Mouse (Mus musculus): ENCODE measurements around the gene Vegfa. TPM values are rescaled to one million over a fixed set of nuclear protein-coding genes. Genes with fewer than 3 reads are reported as not detected.

Vegfa gene
- polyA plus RNA-seq, 1 experiment from 2014 or later, result 4.7 TPM

DNA sequence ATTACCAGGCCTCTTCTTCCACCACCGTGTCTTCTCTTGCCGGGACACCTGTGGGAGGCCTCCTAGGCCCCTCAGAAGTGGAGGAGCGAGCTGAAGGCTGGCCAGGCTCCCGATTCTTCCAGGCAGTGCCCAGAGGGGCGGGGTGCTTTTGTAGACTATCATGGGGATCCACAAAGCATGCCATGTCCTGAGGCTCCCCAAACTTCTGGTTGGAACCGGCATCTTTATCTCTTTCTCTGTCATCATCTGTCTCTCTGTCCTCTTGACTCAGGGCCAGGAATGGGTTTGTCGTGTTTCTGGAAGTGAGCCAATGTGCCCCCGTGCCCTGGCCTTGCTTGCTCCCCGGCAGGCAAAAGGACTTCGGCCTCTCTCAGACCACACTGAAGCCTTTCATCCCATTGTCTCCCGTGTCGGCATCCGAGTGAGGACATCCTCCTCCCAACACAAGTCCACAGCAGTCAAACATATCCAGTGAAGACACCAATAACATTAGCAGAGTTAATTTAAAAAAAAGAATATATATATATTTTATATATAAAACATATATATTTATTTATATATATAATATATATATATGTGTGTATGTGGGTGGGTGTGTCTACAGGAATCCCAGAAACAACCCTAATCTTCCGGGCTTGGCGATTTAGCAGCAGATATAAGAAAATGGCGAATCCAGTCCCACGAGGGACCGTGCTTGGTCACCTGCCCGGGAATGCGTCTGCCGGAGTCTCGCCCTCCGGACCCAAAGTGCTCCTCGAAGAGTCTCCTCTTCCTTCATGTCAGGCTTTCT, 14.0 kb downstream of the Vegfa start:
- Histone ChIP-seq H3K9ac (ENCODE audit: low read depth, low read length) (no peak overlapping the region), H3K4me3 (ENCODE audit: low read depth, low read length) (no peak overlapping the region), H3K4me2 (ENCODE audit: low read length) (no peak overlapping the region), H3K36me3 (ENCODE audit: control insufficient read depth, insufficient read depth, low read length) (peaks cover 22% of the 10 kb centered on the region; the same call in 1 of the 2 replicates), H3K4me1 (ENCODE audit: control insufficient read depth, insufficient read depth, low read length) (no peaks in the 10 kb centered on the region), H3K27ac (ENCODE audit: low read length) (no peak overlapping the region), H3K9me3 (replicated peaks; ENCODE audit: control insufficient read depth, low read length, poor library complexity, severe bottlenecking) (no peaks in the 10 kb centered on the region), H3K27me3 (ENCODE audit: control insufficient read depth, insufficient read depth, low read depth, low read length) (no peaks in the 10 kb centered on the region)
- no peak for ATAC-seq
- WGBS, result 72% methylated on average over 24 of the region's 24 CpGs

- no peak overlapping the region for H3K27ac ChIP-seq (ENCODE audit: low read length)
- WGBS, result 91% methylated on average over 5 of the region's 5 CpGs
- peaks cover 11% of the 10 kb centered on the region; the same call in 1 of the 2 replicates for H3K36me3 ChIP-seq (ENCODE audit: control insufficient read depth, insufficient read depth, low read length)
- H3K9ac ChIP-seq (ENCODE audit: low read depth, low read length), result no peak overlapping the region
- H3K9me3 ChIP-seq (replicated peaks; ENCODE audit: control insufficient read depth, low read length, poor library complexity, severe bottlenecking), result no peaks in the 10 kb centered on the region
- no peaks in the 10 kb centered on the region for H3K4me1 ChIP-seq (ENCODE audit: control insufficient read depth, insufficient read depth, low read length)
- H3K4me3 ChIP-seq (ENCODE audit: low read depth, low read length), result no peak overlapping the region
- no peak for ATAC-seq
- no peak overlapping the region for H3K4me2 ChIP-seq (ENCODE audit: low read length)
- no peaks in the 10 kb centered on the region for H3K27me3 ChIP-seq (ENCODE audit: control insufficient read depth, insufficient read depth, low read depth, low read length)
Measured at GRCm38 (mm10) chr17:46016617-46017016, 15.6 kb downstream of the Vegfa start.

- Histone ChIP-seq H3K36me3 (ENCODE audit: control insufficient read depth, insufficient read depth, low read length) (peaks cover 9% of the 10 kb centered on the region; the same call in 1 of the 2 replicates), H3K27ac (ENCODE audit: low read length) (no peak overlapping the region), H3K4me3 (ENCODE audit: low read depth, low read length) (no peak overlapping the region), H3K9me3 (replicated peaks; ENCODE audit: control insufficient read depth, low read length, poor library complexity, severe bottlenecking) (no peaks in the 10 kb centered on the region), H3K27me3 (ENCODE audit: control insufficient read depth, insufficient read depth, low read depth, low read length) (no peaks in the 10 kb centered on the region), H3K4me1 (ENCODE audit: control insufficient read depth, insufficient read depth, low read length) (no peaks in the 10 kb centered on the region), H3K9ac (ENCODE audit: low read depth, low read length) (no peak overlapping the region), H3K4me2 (ENCODE audit: low read length) (no peak overlapping the region)
- WGBS, result 87% methylated on average over 6 of the region's 6 CpGs
- ATAC-seq, result no peak
Measured at GRCm38 (mm10) chr17:46015967-46016366, 16.2 kb downstream of the Vegfa start.

DNA sequence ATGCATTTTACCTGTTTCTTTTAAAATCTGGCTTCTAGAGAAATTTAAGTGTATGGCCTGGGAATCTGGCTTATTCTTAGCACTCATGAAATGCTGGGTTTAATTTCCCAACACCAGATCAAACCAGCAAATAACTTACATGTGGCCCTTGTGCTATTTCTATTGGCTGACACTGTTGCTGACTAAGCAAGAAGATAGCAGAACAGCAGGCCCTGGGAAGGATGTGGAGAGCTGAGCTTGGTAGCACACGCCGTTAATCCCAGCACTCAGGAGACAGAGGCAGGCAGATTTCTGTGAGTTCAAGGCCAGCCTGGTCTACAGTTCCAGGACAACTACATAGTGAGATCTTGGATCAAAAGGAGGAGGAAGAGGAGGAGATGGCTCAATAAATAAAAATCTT, 17.2 kb downstream of the Vegfa start:
- no peaks in the 10 kb centered on the region for H3K9me3 ChIP-seq (replicated peaks; ENCODE audit: control insufficient read depth, low read length, poor library complexity, severe bottlenecking)
- H3K27ac ChIP-seq (ENCODE audit: low read length), result no peak overlapping the region
- 100% methylated on average over 2 of the region's 2 CpGs for WGBS
- no peaks in the 10 kb centered on the region for H3K4me1 ChIP-seq (ENCODE audit: control insufficient read depth, insufficient read depth, low read length)
- no peak overlapping the region for H3K9ac ChIP-seq (ENCODE audit: low read depth, low read length)
- ATAC-seq, result no peak
- H3K4me3 ChIP-seq (ENCODE audit: low read depth, low read length), result no peak overlapping the region
- no peaks in the 10 kb centered on the region for H3K27me3 ChIP-seq (ENCODE audit: control insufficient read depth, insufficient read depth, low read depth, low read length)
- H3K4me2 ChIP-seq (ENCODE audit: low read length), result no peak overlapping the region
- H3K36me3 ChIP-seq (ENCODE audit: control insufficient read depth, insufficient read depth, low read length), result peaks cover 6% of the 10 kb centered on the region; the same call in 1 of the 2 replicates

DNA sequence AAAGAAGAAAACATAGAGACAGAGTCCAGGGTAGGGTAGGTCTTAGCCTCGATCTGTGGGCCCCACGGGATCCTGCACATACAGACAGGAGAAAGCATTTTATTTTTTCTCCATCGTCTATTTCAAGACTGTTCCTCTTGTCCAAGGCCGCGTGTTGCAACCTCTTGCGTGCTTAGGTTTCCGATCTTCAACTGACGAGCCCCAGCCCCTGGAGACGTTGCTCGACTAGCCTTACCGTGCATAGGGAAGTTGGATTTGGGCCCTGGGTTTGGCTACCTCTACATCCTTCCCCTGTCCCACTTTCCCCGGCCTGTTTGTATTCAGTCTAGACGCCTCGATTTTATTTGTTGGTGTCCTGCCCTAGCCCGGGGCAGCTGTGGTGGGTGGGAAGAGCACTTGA, 18.6 kb downstream of the Vegfa start:
- Histone ChIP-seq H3K36me3 (ENCODE audit: control insufficient read depth, insufficient read depth, low read length) (peaks cover 5% of the 10 kb centered on the region; the same call in 1 of the 2 replicates), H3K27me3 (ENCODE audit: control insufficient read depth, insufficient read depth, low read depth, low read length) (no peaks in the 10 kb centered on the region), H3K9ac (ENCODE audit: low read depth, low read length) (no peak overlapping the region), H3K9me3 (replicated peaks; ENCODE audit: control insufficient read depth, low read length, poor library complexity, severe bottlenecking) (no peaks in the 10 kb centered on the region), H3K4me1 (ENCODE audit: control insufficient read depth, insufficient read depth, low read length) (no peaks in the 10 kb centered on the region), H3K4me2 (ENCODE audit: low read length) (no peak overlapping the region), H3K4me3 (ENCODE audit: low read depth, low read length) (no peak overlapping the region), H3K27ac (ENCODE audit: low read length) (no peak overlapping the region)
- 94% methylated on average over 15 of the region's 15 CpGs for WGBS
- ATAC-seq, result no peak

- H3K36me3 ChIP-seq (ENCODE audit: control insufficient read depth, insufficient read depth, low read length), result peaks cover 3% of the 10 kb centered on the region; the same call in 1 of the 2 replicates
- H3K9me3 ChIP-seq (replicated peaks; ENCODE audit: control insufficient read depth, low read length, poor library complexity, severe bottlenecking), result no peaks in the 10 kb centered on the region
- no peak overlapping the region for H3K27ac ChIP-seq (ENCODE audit: low read length)
- H3K4me2 ChIP-seq (ENCODE audit: low read length), result no peak overlapping the region
- WGBS, result 72% methylated on average over 8 of the region's 8 CpGs
- no peak overlapping the region for H3K9ac ChIP-seq (ENCODE audit: low read depth, low read length)
- H3K4me3 ChIP-seq (ENCODE audit: low read depth, low read length), result no peak overlapping the region
- no peaks in the 10 kb centered on the region for H3K4me1 ChIP-seq (ENCODE audit: control insufficient read depth, insufficient read depth, low read length)
- no peak for ATAC-seq
- H3K27me3 ChIP-seq (ENCODE audit: control insufficient read depth, insufficient read depth, low read depth, low read length), result no peaks in the 10 kb centered on the region
Measured at GRCm38 (mm10) chr17:46012211-46012610, 20.0 kb downstream of the Vegfa start.

DNA sequence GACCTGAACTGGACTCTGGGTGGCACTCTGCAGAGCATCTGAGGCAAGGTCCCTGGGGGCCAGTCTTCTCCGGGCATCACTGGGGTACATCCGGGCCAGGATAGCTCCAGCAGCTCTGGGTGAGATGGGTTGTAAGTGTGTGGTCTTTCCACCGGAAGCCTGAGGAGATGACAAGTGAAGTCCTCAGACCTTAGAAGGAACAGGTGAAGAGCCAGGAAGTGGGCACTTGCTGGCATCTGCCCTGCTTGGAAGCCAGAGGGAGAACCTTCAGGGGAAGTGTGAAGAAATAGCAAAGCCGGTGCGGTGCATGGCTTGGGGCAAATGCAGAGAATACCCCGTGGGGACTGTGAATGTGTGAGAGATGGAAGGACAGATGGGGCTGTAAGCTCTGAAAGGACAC, 21.7 kb downstream of the Vegfa start:
- H3K4me2 ChIP-seq (ENCODE audit: low read length), result no peak overlapping the region
- no peak overlapping the region for H3K27ac ChIP-seq (ENCODE audit: low read length)
- WGBS, result 90% methylated on average over 6 of the region's 6 CpGs
- no peak overlapping the region for H3K9ac ChIP-seq (ENCODE audit: low read depth, low read length)
- no peaks in the 10 kb centered on the region; the same call in 1 of the 2 replicates for H3K36me3 ChIP-seq (ENCODE audit: control insufficient read depth, insufficient read depth, low read length)
- no peaks in the 10 kb centered on the region for H3K27me3 ChIP-seq (ENCODE audit: control insufficient read depth, insufficient read depth, low read depth, low read length)
- ATAC-seq, result no peak
- H3K4me1 ChIP-seq (ENCODE audit: control insufficient read depth, insufficient read depth, low read length), result no peaks in the 10 kb centered on the region
- H3K9me3 ChIP-seq (replicated peaks; ENCODE audit: control insufficient read depth, low read length, poor library complexity, severe bottlenecking), result no peaks in the 10 kb centered on the region
- H3K4me3 ChIP-seq (ENCODE audit: low read depth, low read length), result no peak overlapping the region

GRCm38 (mm10) chr17:46009182-46009581, 23.0 kb downstream of the Vegfa start:
- 75% methylated on average over 7 of the region's 7 CpGs for WGBS
- ATAC-seq, result no peak
- H3K27ac ChIP-seq (ENCODE audit: low read length), result no peak overlapping the region
- no peaks in the 10 kb centered on the region for H3K4me1 ChIP-seq (ENCODE audit: control insufficient read depth, insufficient read depth, low read length)
- H3K9me3 ChIP-seq (replicated peaks; ENCODE audit: control insufficient read depth, low read length, poor library complexity, severe bottlenecking), result no peaks in the 10 kb centered on the region
- H3K36me3 ChIP-seq (ENCODE audit: control insufficient read depth, insufficient read depth, low read length), result no peaks in the 10 kb centered on the region
- H3K4me3 ChIP-seq (ENCODE audit: low read depth, low read length), result no peak overlapping the region
- H3K4me2 ChIP-seq (ENCODE audit: low read length), result no peak overlapping the region
- H3K27me3 ChIP-seq (ENCODE audit: control insufficient read depth, insufficient read depth, low read depth, low read length), result no peaks in the 10 kb centered on the region
- H3K9ac ChIP-seq (ENCODE audit: low read depth, low read length), result no peak overlapping the region

DNA sequence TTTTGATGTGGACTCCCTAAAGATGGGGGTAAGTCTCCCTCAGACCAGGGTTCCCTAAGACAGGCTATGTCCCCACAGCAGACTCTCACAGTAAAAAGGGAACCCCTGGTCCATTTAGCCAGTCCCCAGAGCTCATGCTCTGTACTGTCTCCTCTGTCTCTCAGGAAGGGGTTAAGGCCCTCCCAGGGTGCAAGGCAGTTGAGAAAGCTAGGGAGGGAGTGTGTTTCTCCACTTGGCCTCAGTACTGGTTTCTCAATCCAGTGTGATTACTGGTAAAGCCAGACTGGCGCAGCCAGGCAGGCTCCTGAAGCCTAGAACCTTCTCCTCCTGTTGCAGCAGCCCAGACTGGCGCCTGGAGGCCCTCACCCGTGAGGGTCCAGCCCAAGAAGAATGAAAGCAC, 26.7 kb downstream of the Vegfa start:
- H3K4me1 ChIP-seq (ENCODE audit: control insufficient read depth, insufficient read depth, low read length), result no peaks in the 10 kb centered on the region
- H3K27ac ChIP-seq (ENCODE audit: low read length), result no peak overlapping the region
- no peak overlapping the region for H3K4me3 ChIP-seq (ENCODE audit: low read depth, low read length)
- no peaks in the 10 kb centered on the region for H3K27me3 ChIP-seq (ENCODE audit: control insufficient read depth, insufficient read depth, low read depth, low read length)
- H3K9ac ChIP-seq (ENCODE audit: low read depth, low read length), result no peak overlapping the region
- H3K4me2 ChIP-seq (ENCODE audit: low read length), result no peak overlapping the region
- no peak for ATAC-seq
- H3K36me3 ChIP-seq (ENCODE audit: control insufficient read depth, insufficient read depth, low read length), result no peaks in the 10 kb centered on the region
- H3K9me3 ChIP-seq (replicated peaks; ENCODE audit: control insufficient read depth, low read length, poor library complexity, severe bottlenecking), result no peaks in the 10 kb centered on the region
- 79% methylated on average over 3 of the region's 3 CpGs for WGBS
